In the genomic region with DNA sequence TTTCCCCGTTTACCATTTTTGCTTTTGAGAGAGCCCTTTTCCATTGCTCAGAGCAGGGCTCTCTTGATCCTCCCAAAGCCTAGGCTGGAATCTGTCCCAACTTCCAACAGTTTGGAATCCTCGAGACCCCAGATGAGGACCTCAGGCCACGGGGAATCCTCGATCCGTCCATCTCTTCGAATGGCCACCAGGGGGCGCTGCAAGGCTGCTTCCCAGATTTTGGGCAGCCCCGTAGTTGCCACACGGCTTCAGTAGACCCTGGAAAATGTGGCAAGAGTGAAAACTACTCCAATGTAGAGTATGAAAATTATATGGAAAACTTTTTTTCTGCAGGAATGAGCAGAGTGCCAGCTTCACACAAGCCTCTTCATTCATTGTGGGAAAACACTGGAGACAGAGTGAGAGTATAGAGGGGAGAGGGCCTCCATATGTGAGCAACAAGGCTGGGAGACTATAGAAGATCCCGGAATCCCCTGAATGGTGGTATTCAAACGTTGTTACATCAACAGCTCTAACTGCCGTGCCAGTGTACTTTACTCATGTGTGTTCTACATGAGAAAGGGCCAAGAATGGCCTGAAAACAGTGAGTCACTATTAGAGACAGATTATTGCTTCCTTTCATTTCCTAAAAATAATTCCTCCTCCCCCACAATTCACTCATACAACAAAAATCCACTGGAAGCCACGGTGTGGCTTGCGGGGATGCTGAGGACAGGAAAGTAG, we compare ENCODE assay signal across 8 mouse cellular contexts. TPM values are rescaled to one million over a fixed set of nuclear protein-coding genes. Genes with fewer than 3 reads are reported as not detected.
DNase-seq lines count a peak whose midpoint lies in the region; ATAC-seq and TF ChIP-seq lines count a peak whose summit lies in the region.

A gene (minus strand): TSS at position 191 of the 723 bp plus-strand sequence.

- no peak within 1 kb of the TSS for H3K4me3 ChIP-seq in heart, embryonic 11.5 days (ENCODE audit: low read depth, low read length)
- H3K4me3 ChIP-seq in cortical plate, adult 2 months (ENCODE audit: insufficient read depth, low read length) = no peak within 1 kb of the TSS
- H3K4me3 ChIP-seq in intestine, embryonic 15.5 days (replicated peaks) = no peak within 1 kb of the TSS
- H3K4me3 ChIP-seq in limb, embryonic 11.5 days (ENCODE audit: low read depth, low read length) = no peak within 1 kb of the TSS
- no peak within 1 kb of the TSS for H3K4me3 ChIP-seq in midbrain, embryonic 13.5 days (replicated peaks)
- no peak within 1 kb of the TSS for H3K4me3 ChIP-seq in small intestine, adult 2 months (ENCODE audit: low read depth, low read length)

- TF ChIP-seq POLR2A in cortical plate, adult 2 months (IDR thresholded peaks at IDR 0.05; ENCODE audit: extremely low read depth, insufficient read depth, low read length) = no peak
- TF ChIP-seq POLR2A in small intestine, adult 2 months (IDR thresholded peaks at IDR 0.05; ENCODE audit: low read depth, low read length) = no peak

- H3K27ac ChIP-seq in heart, embryonic 11.5 days (ENCODE audit: low read depth, low read length) = no peak within 1 kb of the TSS
- H3K27ac ChIP-seq in cortical plate, adult 2 months (ENCODE audit: insufficient read depth, low read length) = no peak within 1 kb of the TSS
- no peak within 1 kb of the TSS for H3K27ac ChIP-seq in intestine, embryonic 15.5 days
- no peak within 1 kb of the TSS for H3K27ac ChIP-seq in limb, embryonic 11.5 days (replicated peaks; ENCODE audit: low read depth, low read length)
- no peak within 1 kb of the TSS for H3K27ac ChIP-seq in midbrain, embryonic 13.5 days
- H3K27ac ChIP-seq in small intestine, adult 2 months (ENCODE audit: insufficient read depth, low read depth, low read length) = no peak within 1 kb of the TSS

- no peak within 1 kb of the TSS for H3K9ac ChIP-seq in heart, embryonic 11.5 days (ENCODE audit: low read depth, low read length)
- no peak within 1 kb of the TSS for H3K9ac ChIP-seq in intestine, embryonic 15.5 days
- no peak within 1 kb of the TSS for H3K9ac ChIP-seq in limb, embryonic 11.5 days (ENCODE audit: low read length)
- no peak within 1 kb of the TSS for H3K9ac ChIP-seq in midbrain, embryonic 13.5 days (replicated peaks)

- no peaks in the 10 kb centered on the region for H3K9me3 ChIP-seq in heart, embryonic 11.5 days (replicated peaks; ENCODE audit: control insufficient read depth, low read length)
- H3K9me3 ChIP-seq in intestine, embryonic 15.5 days = no peaks in the 10 kb centered on the region
- no peaks in the 10 kb centered on the region for H3K9me3 ChIP-seq in limb, embryonic 11.5 days (ENCODE audit: control insufficient read depth, low read length)
- H3K9me3 ChIP-seq in midbrain, embryonic 13.5 days = no peaks in the 10 kb centered on the region

- TF ChIP-seq CTCF in cortical plate, adult 2 months (IDR thresholded peaks at IDR 0.05; ENCODE audit: extremely low read depth, insufficient read depth, low read length) = peak; percentile 78
- TF ChIP-seq CTCF in small intestine, adult 2 months (IDR thresholded peaks at IDR 0.05; ENCODE audit: extremely low read depth, insufficient read length, insufficient replicate concordance, low read depth, low read length) = peak; percentile 98

- no peaks in the 10 kb centered on the region for H3K36me3 ChIP-seq in heart, embryonic 11.5 days (ENCODE audit: control insufficient read depth, insufficient read depth, low read length)
- no peaks in the 10 kb centered on the region for H3K36me3 ChIP-seq in intestine, embryonic 15.5 days
- H3K36me3 ChIP-seq in limb, embryonic 11.5 days (ENCODE audit: control insufficient read depth, insufficient read depth, low read length) = no peaks in the 10 kb centered on the region
- H3K36me3 ChIP-seq in midbrain, embryonic 13.5 days = no peaks in the 10 kb centered on the region; the same call in 1 of the 2 replicates
- no peaks in the 10 kb centered on the region for H3K36me3 ChIP-seq in small intestine, adult 2 months (ENCODE audit: control insufficient read depth, insufficient read depth, low read length)

- no peak within 1 kb of the TSS for H3K4me2 ChIP-seq in heart, embryonic 11.5 days
- H3K4me2 ChIP-seq in intestine, embryonic 15.5 days (replicated peaks) = no peak within 1 kb of the TSS
- H3K4me2 ChIP-seq in limb, embryonic 11.5 days (ENCODE audit: low read depth, severe bottlenecking) = no peak within 1 kb of the TSS
- no peak within 1 kb of the TSS for H3K4me2 ChIP-seq in midbrain, embryonic 13.5 days (replicated peaks)

- WGBS in heart, embryonic 11.5 days (ENCODE audit: insufficient replicate concordance) = 22% methylated on average over 14 of the region's 14 CpGs
- 19% methylated on average over 14 of the region's 14 CpGs for WGBS in intestine, embryonic 15.5 days
- 27% methylated on average over 14 of the region's 14 CpGs for WGBS in limb, embryonic 11.5 days
- 21% methylated on average over 14 of the region's 14 CpGs for WGBS in midbrain, embryonic 13.5 days
- WGBS in small intestine, adult 2 months = 20% methylated on average over 14 of the region's 14 CpGs

- intact Hi-C loops in gastrocnemius, postnatal 14 days (cut with DNase I; ENCODE audit: low total_unique reads) = loop anchor here (5.0 to 10.0 kb wide), 2 partner anchors 54 to 82 kb away; no protein-coding TSS in a partner anchor

- peak; percentile 93 for DNase-seq in heart, adult 11 months
- peak; percentile 75 for DNase-seq in gastrocnemius, postnatal 14 days
- DNase-seq in limb, embryonic 11.5 days (ENCODE audit: low spot score) = peak; percentile 89

- no peaks in the 10 kb centered on the region for H3K4me1 ChIP-seq in heart, embryonic 11.5 days (ENCODE audit: control insufficient read depth, insufficient read depth, low read length)
- no peaks in the 10 kb centered on the region for H3K4me1 ChIP-seq in cortical plate, adult 2 months (ENCODE audit: control insufficient read depth, insufficient read depth, low read length)
- H3K4me1 ChIP-seq in intestine, embryonic 15.5 days (replicated peaks) = no peaks in the 10 kb centered on the region
- no peaks in the 10 kb centered on the region for H3K4me1 ChIP-seq in limb, embryonic 11.5 days (ENCODE audit: control insufficient read depth, insufficient read depth, low read length)
- no peaks in the 10 kb centered on the region for H3K4me1 ChIP-seq in midbrain, embryonic 13.5 days (replicated peaks)
- no peaks in the 10 kb centered on the region for H3K4me1 ChIP-seq in small intestine, adult 2 months (ENCODE audit: control insufficient read depth, insufficient read depth, insufficient read length, low read length)

- no peak for ATAC-seq in heart, embryonic 11.5 days (replicated peaks; ENCODE audit: insufficient number of reproducible peaks, low FRiP score, low TSS enrichment)
- ATAC-seq in intestine, embryonic 15.5 days = peak; percentile 70
- no peak for ATAC-seq in limb, embryonic 11.5 days (ENCODE audit: insufficient number of reproducible peaks, low FRiP score, low TSS enrichment, low read depth)
- ATAC-seq in midbrain, embryonic 13.5 days = peak; percentile 71

- H3K27me3 ChIP-seq in heart, embryonic 11.5 days (ENCODE audit: control insufficient read depth, insufficient read depth, low read length) = no peaks in the 10 kb centered on the region
- H3K27me3 ChIP-seq in intestine, embryonic 15.5 days (replicated peaks) = no peaks in the 10 kb centered on the region
- no peaks in the 10 kb centered on the region for H3K27me3 ChIP-seq in limb, embryonic 11.5 days (ENCODE audit: control insufficient read depth, insufficient read depth, low read length)
- no peaks in the 10 kb centered on the region for H3K27me3 ChIP-seq in midbrain, embryonic 13.5 days
- H3K27me3 ChIP-seq in small intestine, adult 2 months (ENCODE audit: control insufficient read depth, insufficient read depth, low read length) = no peaks in the 10 kb centered on the region

RNA-seq across cellular contexts. Expression of the gene that starts here (rescaled TPM):
- polyA plus RNA-seq in heart, embryonic 11.5 days (2014; fragmentation: Nextera tagmentation; extraction: Ambion mirVana) = 0.28 and 0.43 TPM in 2 replicates
- 0.17 and 0.25 TPM in 2 replicates for polyA plus RNA-seq in cortical plate, adult 2 months (2012; rRNA removed)
- total RNA-seq in gastrocnemius, postnatal 14 days (2021) = under 1 TPM in 1 of 2 experiments, not detected in 1; 0.13 TPM
- 0.35 and 0.39 TPM in 2 replicates for polyA plus RNA-seq in intestine, embryonic 15.5 days (2015; fragmentation: Nextera tagmentation; extraction: Ambion mirVana)
- polyA plus RNA-seq in limb, embryonic 11.5 days (2014; fragmentation: Nextera tagmentation; extraction: Ambion mirVana) = 0.41 and 0.70 TPM in 2 replicates
- polyA plus RNA-seq in midbrain, embryonic 13.5 days (2015; fragmentation: Nextera tagmentation; extraction: Ambion mirVana) = 0.48 and 0.72 TPM in 2 replicates
- not detected in 2 replicates for polyA plus RNA-seq in small intestine, adult 2 months (2012; rRNA removed)

Comparison
In these comparisons a context has a peak if more than half of its experiments do, and no peak if none do; other contexts are left out.
1. Peak in DNase-seq in gastrocnemius, postnatal 14 days; RNA of the gene not detected or under 1 TPM.
2. Peak in ATAC-seq in intestine, embryonic 15.5 days; RNA of the gene not detected or under 1 TPM.
3. Peak in DNase-seq in limb, embryonic 11.5 days; RNA of the gene not detected or under 1 TPM.
4. Peak in ATAC-seq in midbrain, embryonic 13.5 days; RNA of the gene not detected or under 1 TPM.